Mouse (Mus musculus) left cerebral cortex, postnatal 10 days (tissue): ENCODE data around the gene Lamc1. TPM values are rescaled to one million over a fixed set of nuclear protein-coding genes. Genes with fewer than 3 reads are reported as not detected.
"Not testable (repeated sequence)": the region's sequence is repeated elsewhere in the genome, so short reads cannot be mapped to it uniquely, and the experiment has no call there.

ENCODE experiments used
- DNase-seq, 2 experiments: peaks; one replicate each; pipeline ENCODE4 v3.0.0; 2021 to 2022; ENCODE audit warnings: low spot score in 2 of 2, mixed read lengths in 1 of 2; ENCODE audit errors: extremely low spot score in 1 of 2
- intact Hi-C: fragments of 180-260 bp; cut with DNase I; formaldehyde crosslinking; loops from one replicate; pipeline ENCODE4 v1.15.1; 2025
- total RNA-seq, 2 experiments: library from RNA; stranded (reverse); gene quantifications; 2 replicates each; pipeline ENCODE4 v1.2.3; 2021

Gene Lamc1
- total RNA-seq, 2 experiments from 2014 or later: 42.6 to 44.3 TPM

DNA sequence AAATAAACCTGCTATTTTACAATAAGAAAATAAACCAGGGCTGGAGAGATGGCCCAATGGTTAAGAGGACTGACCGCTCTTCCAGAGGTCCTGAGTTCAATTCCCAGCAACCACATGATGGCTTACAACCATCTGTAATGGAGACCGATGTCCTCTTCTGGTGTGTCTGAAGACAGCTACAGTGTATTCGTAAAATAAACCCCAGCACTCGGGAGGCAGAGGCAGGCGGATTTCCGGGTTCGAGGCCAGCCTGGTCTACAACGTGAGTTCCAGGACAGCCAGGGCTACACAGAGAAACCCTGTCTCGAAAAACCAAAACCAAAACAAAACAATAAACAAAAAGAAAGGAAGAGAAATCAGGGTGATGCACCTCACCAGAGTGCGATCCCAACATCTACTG is 2.9 kb upstream of the Lamc1 start:
- intact Hi-C loops, DNase-seq: not testable (repeated sequence)

- DNase-seq: no peak
- intact Hi-C loops: loop anchor here (5.0 kb wide), 1 partner anchor 71 kb away; no protein-coding TSS in a partner anchor
Observed at GRCm38 (mm10) chr1:153333296-153334121, 923 bp upstream of the Lamc1 start.

DNA sequence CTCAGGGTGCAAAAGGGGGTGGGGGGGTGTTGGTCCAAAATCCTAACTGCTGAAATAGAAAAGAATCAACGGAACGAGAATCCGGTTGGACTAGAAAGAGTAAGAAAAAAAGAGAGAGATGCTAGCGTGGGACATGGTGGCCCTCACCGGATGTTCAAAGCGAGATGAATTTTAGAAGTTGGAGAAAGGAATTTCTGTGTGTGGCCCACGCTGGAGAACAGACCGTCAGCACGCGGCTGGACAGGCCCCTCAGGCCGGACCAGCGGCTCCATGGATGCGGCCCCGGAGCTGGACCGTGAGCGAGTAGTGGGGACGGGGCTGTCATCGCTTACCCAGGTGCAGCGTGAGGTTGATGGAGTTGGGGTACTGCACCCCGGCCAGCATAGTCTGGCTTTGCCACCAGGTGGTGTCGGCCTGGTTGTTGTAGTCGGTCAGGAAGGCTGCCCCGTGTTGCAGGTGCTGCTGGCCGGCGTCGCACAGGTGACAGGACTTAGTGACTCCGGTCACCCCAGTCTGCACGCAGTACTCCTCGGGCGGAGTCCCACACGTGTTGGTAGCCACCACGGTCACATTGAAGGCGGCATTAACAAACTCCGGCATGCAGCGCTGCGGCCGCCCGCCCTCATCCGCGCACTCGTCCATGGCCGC is 666 bp downstream of the Lamc1 start:
- intact Hi-C loops: loop anchor here (5.0 kb wide), 1 partner anchor 70 kb away; no protein-coding TSS in a partner anchor
- DNase-seq: peak in 1 of 2 experiments; percentile 72

DNA sequence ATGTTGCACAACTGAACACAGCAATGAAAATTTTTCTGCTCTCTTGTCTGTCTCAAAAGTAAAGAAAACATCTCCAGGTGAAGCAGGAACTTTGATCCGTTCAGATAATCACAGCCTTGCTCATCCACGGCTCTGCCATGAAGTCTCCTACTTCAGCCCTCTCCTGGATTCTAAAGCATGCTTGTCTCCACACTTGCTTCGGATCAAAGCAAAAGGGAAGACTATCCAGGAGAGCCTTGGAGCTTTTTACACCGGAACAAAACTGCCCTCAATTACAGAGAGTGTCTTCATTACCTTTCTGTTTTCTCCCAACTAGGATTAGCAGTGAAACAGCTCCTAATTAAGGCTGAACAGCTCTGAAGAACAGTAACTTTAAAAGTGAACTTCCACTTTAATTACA is 1.4 kb downstream of the Lamc1 start:
- no peak for DNase-seq
- intact Hi-C loops: loop anchor here (5.0 kb wide), 1 partner anchor 69 kb away; no protein-coding TSS in a partner anchor

DNA sequence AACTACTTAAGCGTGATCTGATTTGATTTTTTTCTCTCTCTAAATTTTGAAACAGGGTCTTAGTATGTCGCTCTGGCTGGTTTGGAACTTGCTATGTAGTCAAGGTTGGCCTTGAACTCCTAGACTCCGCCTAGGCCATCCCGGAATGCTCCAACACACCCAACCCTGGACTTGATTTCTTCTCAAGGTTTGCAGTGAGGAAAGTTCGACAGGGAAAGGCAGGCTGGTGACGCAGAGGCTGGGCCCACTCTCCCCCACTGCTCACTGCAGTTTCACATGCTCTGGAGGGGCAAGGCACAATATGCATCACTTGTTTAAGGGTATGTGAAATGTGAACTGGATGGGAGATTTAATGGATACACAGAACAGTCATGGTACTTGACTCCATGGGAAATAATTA is 3.3 kb downstream of the Lamc1 start:
- intact Hi-C loops: no loop called here
- no peak for DNase-seq

GRCm38 (mm10) chr1:153327063-153327462 is 5.5 kb downstream of the Lamc1 start:
- no peak for DNase-seq
- intact Hi-C loops: no loop called here

GRCm38 (mm10) chr1:153326226-153326625 is 6.4 kb downstream of the Lamc1 start:
- no peak for DNase-seq
- intact Hi-C loops: no loop called here

GRCm38 (mm10) chr1:153321404-153321803 is 11.2 kb downstream of the Lamc1 start:
- intact Hi-C loops: no loop called here
- no peak for DNase-seq

- DNase-seq: no peak
- intact Hi-C loops: no loop called here
Observed at GRCm38 (mm10) chr1:153320554-153321147, 11.9 kb downstream of the Lamc1 start.

DNA sequence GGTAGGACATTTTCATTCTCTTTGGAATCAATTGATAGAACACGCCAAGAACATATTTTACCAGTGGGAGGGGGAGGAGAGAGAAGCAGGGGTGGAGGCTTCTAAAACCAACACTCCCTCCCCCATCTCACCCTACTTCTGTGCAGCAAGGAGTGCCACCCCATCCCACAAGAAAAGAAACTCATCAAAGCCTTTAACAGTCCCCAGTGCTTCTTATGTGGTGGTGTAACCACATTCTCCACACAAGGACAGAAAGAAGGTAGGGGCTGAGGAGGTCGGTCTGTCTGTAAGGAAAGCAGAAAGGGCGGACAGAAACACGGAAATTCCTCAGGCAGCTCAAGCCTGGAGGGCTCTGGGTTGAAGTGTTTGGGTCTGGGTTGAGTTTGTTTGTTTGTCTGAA is 12.5 kb downstream of the Lamc1 start:
- DNase-seq: no peak
- intact Hi-C loops: no loop called here

DNA sequence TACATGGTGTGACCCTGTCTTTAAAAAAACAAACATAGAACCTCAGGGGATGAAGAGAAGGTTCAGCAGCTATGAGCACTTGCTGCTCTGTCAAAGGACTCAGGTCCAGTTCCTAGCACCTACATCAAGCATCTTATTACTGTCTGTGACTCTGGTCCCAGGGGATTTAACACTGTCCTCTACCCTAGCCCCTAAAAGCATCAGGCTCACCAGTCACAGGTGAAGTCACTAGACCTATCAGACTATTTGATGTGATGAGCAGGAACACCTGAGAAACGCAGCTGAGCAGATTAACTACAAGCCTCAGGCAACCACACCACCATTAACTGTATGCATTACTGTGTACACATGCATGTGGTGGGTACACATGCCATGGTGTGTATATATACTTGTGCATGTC is 13.8 kb downstream of the Lamc1 start:
- no peak for DNase-seq
- intact Hi-C loops: no loop called here

DNA sequence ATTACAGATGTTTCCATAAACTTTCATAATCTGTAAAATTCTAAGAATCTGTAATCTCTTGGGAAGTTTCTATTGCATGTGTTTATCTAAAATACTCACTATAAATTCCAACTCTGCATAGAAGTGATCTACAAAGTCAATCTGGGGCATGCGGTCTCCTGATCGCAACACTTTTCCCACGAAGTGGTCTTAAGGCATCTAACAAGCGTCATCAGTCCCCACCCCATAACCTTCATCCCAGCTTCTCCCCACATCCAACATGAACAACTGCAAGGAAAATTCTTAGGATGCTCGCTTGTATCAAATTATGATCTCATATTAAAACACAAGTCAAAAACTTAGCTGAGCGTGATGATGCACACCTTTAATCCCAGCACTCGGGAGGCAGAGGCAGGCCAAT is 14.3 kb downstream of the Lamc1 start:
- DNase-seq: no peak
- intact Hi-C loops: no loop called here

DNA sequence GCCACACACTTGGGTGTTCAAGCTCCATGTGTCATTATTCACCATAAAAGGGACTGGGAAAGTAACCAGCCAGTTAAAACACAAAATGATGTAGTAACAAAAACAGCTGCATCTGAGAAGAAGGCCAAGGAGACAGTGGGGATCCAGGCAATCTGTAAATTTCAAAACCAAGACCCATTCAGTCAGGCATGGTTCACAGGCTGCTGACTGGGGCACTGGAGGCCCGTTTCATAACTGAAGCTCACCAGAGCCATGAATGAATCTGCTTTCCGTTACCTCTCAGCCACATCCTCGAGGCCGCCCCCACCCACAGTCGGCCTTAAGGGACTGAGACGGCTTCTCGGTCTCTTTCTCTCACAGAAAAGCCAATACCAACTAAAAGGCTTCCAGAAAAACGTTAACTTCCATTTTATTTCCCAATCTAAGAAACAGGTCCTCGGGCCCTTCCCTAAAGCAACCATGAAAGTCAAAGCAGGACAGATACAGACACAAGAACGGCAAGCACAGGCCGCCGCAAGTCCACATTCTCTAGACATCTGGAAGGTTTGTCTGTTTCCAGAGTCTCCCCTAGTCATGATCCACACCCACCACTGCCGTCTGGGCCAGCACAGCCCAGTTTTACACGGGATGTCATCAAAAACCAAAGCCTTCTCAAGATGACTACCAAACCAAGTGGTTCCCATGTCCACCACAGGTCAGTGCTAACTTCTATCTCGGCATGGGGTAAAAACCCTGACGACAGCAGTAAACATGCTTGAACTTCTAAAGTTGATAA is 14.9 kb downstream of the Lamc1 start:
- intact Hi-C loops: no loop called here
- DNase-seq: no peak

GRCm38 (mm10) chr1:153316956-153317355 is 15.6 kb downstream of the Lamc1 start:
- intact Hi-C loops: no loop called here

GRCm38 (mm10) chr1:153316286-153316685 is 16.3 kb downstream of the Lamc1 start:
- intact Hi-C loops: no loop called here
- DNase-seq: no peak

More at GRCm38 (mm10) chr1:153316956-153317355, 15.6 kb downstream of the Lamc1 start:
- no peak for DNase-seq

- DNase-seq: no peak
- intact Hi-C loops: no loop called here
Observed at GRCm38 (mm10) chr1:153315121-153315520, 17.5 kb downstream of the Lamc1 start.

DNA sequence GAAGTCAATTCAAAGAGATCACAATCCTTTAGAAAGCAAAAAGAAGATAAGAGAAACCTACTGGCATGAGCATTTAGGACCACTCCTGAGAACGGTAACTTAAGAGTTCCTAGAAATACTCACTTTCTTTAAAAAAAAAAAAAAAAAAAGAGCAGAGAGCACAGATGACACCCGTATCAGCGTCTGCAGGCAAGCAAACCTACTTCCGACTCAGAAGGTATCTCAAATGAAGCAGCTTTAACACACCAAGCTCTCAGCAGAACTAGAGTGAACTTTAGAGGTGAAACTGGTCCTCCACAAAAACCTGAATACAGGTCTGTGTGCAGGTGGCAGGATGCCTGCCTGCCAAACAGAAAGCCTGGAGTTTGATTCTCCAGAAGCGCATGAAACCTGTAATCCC is 19.6 kb downstream of the Lamc1 start:
- DNase-seq: no peak
- intact Hi-C loops: no loop called here

DNA sequence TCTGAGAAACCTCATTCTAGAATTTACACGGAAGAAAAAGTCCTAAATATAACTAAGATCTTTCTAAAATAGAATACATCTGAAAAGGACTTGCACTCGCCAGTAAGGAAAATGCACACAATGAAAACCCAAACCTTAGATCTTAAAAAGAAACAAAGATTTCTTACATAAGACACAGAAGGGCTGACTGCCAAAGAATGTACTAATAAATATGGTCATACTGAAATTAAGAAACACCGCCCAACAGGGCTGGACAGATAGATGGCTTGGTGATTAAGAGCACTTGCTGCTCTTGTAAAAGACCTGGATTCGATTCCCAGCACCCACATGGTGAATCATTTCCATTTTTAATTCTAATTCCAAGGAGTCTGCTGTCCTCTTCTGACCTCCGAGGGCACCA is 22.4 kb downstream of the Lamc1 start:
- no peak for DNase-seq

GRCm38 (mm10) chr1:153309310-153309709 is 23.3 kb downstream of the Lamc1 start:
- intact Hi-C loops: no loop called here
- no peak for DNase-seq

More for the DNA sequence above, 22.4 kb downstream of the Lamc1 start:
- intact Hi-C loops: no loop called here
